Mouse (Mus musculus): ENCODE measurements at regions not wholly inside any gene's neighbourhood (a gene's known extent, or its start where the extent isn't known, plus 50 kb on each side); places are given as distances from the start of the nearest gene placed in this dataset.
A peak's percentile ranks its signal among the peaks of the same experiment; 100 is the strongest.

DNA sequence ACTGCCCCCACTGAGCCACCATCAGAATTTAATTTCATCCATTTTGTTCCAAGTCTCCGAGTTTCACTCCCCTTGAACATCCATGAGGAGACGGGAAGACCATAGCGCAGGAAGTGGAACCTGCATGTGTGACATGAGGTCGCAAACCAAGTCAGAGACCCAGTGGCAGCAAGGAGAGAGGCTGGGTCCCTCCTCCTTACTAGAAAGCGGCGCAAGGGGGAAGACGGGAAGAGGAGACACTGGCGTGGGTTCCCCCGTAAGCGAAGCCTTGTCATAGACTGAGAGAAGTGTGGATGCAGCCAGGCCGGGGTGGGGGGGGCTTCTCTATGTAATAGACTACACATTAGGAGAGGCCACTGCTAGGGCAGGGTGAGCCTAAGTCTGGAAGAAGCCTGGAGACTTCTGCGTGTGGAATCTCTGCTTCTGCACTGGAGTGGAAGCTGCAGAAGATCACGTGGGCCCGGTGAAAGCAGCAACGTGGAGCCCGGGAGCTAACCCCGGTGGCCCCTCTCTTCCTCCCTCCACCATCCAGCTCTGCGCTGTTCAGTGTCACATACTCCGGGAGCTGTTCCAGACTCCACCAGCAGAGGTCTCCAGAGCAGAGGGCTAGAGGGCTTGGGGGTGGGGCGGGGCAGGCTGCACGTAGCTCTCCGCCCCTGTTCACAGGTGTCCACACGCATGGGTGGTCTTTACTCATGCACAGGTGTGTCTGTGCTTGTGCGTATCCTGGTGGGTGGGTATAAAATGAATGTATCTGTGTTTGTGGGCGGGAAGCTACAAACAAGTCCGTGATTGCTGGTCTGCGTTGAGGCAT is 159.4 kb downstream of the Zfp36l2 start:
- DNase-seq (ENCODE audit: low spot score in 2 of 2): peak; percentile 81 to 91

DNA sequence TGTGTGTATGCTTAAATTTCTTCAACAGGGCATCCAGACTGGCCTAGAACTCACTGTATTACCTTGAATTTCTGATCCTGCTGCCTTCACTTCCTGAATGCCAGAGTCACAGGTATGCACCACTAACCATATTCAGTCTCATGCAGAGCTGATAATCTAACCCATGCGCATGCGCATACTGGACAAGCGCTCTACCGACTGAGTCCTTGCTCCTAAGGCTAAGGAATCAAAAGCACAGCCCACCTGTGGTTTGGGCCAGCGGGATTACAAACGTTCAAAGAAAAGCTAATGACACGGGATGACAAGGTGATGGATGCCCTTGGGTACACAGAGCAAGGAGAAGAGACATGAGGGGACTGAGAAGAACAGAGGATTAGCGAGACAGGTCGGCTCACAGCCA is 160.5 kb downstream of the Zfp36l2 start:
- no peak for DNase-seq (ENCODE audit: low spot score in 2 of 2)

DNA sequence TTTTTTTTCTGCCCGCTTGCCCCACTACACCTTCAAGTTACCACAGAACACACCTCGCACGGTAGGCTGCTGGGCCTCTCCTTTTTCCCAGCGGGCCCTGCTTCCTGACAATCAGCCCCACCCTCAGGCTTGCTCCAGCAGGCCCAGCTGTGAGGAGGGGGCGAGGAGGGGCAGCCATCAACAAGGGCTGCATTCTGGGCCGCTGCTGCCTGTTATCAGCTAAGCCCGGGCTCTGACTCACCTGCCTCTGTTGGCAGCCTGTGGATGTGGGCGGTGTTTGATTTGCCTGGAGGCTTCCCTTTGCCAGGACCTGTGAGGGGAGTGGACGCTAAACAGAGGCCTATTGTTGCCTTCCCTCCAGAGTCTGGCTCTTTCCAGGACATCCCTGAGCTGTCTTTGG is 161.6 kb downstream of the Zfp36l2 start:
- DNase-seq (ENCODE audit: low spot score in 2 of 2): peak; percentile 32 to 36

DNA sequence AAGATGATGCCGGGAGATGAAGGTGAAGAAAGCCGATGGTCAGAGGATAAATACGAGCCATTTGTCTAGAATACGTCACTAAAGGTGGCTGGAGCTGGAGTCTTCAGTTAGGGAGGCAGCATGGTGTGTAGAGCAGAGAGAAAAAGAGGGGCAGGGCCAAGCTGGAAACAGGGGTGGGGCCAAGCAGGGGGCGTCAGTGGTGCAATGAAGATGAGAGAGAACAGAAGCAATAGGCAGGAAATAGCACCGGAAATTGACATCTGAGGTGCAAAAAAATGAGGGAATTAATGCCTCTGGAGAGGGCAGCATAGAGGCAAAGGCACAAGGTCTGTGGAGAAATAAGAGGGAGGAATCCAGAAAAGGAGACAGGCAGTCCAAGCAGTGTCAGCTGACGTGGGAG is 165.4 kb downstream of the Zfp36l2 start:
- no peak for DNase-seq (ENCODE audit: low spot score in 2 of 2)

DNA sequence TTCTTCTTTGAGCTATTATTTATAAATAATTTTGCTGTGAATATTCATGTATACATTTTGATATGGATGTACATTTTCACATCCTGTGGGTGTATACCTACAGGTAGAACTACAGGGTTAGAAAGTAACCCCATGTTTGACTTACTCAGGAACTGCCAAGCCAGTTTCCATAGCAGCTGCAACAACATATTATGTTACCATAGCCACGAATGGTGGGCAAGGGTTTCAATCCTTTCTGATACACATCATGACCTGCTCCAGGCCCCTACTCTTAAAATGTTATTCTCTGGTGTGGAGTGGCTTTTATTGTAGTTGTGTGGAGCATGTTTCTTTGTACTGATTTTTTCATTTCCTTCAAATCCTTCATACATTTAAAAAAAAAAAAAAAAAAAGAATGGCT is 168.9 kb downstream of the Zfp36l2 start:
- no peak for DNase-seq (ENCODE audit: low spot score in 2 of 2)

DNA sequence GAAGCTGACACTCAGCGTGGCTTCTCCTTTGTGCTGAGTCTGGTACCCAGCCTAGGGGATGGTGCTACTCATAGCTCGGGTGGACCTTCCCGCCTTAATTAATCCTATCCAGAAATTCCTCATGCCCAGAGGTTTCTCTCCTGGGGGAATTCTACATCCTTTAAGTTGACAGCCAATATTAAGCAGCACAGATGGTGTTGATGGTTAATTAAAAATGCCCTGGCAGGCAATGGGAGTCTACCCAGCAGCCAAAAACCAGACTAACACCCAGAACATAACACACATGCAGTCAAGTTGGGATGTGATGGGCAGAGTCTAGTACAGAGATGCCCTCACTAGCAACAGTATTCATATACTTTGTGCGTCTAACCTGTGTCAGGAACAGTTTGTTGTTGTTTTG is 169.9 kb downstream of the Zfp36l2 start:
- no peak for DNase-seq (ENCODE audit: low spot score in 2 of 2)

DNA sequence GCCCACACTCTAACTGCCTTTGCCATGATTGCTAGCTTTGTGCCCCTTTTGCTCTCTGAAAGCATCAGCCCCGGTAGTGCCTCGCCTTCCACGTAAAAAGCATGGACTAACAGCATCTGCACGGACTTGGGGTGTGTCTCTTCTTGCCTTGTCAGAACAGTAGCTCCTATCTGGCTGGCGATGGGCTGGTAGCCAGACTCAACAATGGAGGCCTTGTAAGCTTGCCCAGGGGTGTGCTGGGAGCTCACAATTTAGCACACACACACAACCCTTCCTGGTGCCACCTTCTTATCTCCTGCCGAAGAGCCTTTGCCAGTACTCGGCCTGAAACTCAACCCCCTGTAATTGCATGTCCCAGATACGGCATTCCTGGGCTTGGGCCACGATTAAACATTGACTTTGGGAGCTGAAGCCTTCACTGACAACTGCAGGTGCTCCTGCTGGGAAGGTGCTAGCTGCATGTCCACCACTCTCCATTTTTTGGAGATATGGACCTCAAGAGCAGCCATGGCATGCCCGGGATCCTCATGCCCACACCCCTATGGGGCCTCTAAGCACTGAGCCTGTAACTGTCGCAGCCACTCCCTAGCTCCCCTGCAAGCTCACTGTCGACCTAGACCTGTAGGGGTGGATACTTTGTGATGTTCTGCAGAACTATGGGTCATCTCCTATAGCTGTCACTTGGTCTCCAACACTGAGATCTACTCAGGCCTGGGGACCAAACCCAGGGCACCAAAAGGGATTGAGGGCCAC is 166.7 kb upstream of the Haao start:
- DNase-seq (ENCODE audit: low spot score in 2 of 2): no peak

DNA sequence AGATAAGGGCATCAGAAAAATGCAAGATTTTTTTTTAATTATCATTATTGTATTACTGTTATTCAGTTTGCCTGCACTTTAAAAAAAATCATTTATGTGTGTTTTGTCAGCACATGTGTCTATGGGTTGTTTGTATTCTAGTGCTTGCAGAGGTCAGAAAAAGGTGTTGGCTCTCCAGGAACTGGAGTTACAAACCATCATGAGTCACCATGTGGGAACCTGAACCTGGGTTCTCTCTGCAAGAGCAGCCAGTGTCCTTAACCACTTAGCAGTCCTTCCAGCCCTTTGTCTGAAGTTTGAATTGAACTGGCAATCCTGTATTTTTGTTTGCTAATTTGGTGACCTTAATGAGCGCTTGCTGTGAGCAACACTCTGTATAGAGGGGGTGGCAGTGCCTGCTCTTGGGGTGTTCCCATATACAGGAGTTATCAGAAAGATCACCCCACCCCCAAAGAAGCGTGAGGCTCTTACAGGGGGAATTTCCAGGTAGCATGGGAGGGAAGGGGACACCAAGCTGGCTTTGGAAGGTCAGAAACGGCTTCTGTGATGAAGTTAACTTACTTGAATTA is 162.8 kb upstream of the Haao start:
- DNase-seq (ENCODE audit: low spot score in 2 of 2): no peak

DNA sequence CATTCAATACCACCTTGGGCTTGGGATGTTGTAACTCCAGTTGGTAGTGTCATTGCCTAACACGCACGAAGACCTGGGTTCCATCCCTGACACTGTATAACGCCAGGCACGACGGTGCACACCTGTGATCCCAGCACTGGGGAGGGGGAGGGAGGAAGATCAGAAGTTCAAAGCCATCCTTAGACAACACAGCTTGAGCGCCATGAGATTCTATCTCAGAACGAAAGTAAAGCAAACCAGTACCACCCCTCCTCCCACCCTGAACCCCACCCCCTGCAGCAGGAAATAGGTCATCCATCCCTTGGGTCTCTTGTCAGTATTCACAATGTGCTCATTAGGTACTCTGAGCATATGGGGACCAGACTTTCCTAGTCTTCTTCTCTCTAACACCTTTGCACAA is 162.2 kb upstream of the Haao start:
- DNase-seq (ENCODE audit: low spot score in 2 of 2): no peak

DNA sequence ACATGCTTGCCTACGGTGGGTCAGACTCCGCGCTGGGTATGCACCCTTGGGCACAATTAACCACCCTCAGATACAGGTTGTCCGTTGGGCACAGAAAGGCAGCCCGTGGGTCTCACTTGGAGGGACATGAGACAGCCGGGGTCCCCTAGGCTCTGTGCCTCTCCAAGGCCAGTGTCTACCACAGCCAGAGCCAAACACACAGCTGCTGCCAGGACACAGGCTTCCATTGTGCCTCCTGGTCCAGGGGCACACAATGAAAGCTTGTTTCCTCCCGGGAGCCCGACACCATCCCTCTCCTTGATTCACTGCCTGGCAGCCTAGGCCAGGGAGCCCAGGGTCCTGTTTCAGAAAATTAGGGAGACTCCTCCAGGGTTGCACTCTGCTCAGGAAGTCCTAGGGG is 161.4 kb upstream of the Haao start:
- DNase-seq (ENCODE audit: low spot score in 2 of 2): peak; percentile 29 to 34

DNA sequence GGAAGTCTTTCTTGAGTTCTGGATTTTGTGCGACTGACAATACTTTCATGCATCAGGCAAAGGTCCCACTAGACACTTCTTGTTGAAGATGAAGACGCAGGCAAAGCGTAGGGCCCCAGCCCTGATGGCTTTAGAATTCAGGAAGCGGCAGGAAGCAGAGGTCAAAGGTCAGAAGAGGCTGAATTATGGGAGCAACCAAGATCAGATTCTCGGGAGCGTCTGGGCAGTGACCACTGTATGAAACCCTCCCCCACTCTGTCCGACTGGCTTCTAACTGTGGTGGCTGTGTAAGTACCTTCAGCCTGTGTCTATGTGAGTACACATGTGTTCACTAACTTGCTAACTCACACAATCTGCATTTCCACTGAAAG is 160.9 kb upstream of the Haao start:
- no peak for DNase-seq (ENCODE audit: low spot score in 2 of 2)

DNA sequence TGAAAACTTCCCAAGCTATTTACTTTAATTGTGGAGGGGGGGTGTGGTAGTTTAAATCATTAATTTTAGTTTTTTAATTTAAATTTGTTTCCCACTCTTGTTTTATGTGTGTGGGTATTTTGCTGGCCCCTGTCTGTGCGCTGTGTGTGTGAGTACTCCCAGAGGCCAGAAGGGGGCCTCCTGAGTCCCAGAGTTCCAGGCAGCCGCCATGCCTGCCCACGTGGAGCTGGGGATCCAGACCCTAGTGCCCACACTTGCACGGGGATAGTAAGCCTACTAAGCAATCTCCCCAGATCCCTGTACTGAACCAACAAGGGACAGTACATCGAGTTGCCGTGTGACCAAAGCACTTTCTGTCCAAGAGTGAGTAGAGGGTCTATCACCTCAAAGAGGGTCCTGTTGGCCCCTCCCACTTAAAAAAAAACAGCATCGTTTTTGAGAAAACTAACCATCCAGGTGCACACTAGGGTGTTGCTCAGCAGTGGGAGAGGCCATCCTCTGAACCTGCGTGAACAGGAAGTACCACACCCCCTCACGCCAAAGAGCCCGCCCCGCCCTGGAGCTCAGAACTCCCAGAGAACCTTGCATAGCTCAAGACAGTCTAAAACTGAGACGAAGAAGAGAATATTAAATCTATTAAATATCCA is 160.4 kb upstream of the Haao start:
- DNase-seq (ENCODE audit: low spot score in 2 of 2): no peak

DNA sequence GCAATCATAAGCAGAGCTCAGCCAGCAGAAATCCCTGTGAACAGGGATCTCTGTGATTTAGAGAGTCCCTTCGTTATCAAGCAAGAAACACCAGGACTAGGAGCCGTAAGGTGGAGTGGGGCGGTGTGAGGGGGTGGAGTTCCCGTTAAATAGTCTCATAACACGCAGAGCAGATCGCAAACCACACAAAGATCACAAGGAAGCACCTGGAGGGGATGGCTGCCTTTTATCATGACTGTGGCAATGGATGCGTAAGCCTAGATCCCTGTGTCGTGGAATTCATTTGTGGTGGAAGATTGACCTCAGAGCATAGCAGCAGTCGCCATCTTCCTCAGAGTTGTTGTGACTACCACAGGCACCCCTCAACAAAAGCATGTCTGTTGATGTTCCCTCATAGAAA is 159.0 kb upstream of the Haao start:
- DNase-seq (ENCODE audit: low spot score in 2 of 2): no peak

DNA sequence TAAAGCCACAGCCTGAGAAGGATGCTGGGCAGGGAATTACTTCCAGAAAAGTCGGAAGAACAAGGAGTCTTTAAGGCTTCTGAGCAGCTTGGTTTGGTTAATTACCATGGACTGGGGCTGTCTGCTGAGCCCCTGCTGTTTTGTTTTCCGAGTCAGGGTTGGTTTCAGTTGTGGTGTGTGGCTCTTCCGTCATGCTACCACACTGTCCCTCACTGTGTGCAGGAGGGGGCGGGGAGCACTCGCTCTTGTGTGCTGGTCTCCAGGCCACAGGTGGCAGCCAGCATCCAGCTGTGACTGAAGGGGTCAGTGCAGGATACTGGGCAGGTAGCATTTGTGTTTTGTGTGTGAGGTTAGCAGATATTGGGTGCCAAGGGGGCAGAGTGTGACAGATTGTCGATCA is 156.5 kb upstream of the Haao start:
- DNase-seq (ENCODE audit: low spot score in 2 of 2): no peak

DNA sequence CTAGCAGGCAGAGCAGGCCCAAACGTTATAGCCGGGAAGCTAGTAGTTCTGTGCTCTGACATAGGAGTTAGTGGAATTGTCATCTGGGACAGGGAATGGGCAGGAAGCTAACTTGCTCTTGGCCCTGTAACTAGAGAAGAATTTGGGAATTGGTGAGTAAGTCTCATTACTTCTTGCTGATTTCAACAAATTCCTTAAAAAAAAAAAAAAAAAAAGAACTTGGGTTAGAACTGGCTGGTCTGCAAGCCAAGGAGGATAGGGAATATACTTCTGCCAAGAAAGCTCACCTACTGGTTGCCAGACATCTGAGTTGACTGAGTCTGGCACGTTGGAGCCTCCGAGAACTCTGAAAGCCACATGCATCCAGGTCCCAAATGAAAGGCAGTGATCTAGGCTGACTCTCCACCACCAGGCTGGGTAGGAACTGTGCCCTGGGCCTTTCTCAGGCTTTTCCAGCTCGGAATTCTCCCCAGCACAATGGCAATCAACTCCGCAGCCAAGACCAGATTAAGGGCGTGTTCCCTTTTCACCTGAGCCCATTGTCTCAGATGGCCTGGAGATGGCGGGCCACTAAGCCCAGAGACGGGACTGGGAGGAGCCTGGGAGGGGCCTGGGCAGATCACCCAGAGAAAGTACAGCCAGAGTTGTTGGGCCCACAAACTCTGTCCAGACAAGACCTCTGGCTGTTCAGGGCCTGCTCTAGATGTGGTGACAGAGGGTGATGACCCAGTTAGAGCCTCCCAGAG is 155.9 kb upstream of the Haao start:
- DNase-seq (ENCODE audit: low spot score in 2 of 2): no peak

DNA sequence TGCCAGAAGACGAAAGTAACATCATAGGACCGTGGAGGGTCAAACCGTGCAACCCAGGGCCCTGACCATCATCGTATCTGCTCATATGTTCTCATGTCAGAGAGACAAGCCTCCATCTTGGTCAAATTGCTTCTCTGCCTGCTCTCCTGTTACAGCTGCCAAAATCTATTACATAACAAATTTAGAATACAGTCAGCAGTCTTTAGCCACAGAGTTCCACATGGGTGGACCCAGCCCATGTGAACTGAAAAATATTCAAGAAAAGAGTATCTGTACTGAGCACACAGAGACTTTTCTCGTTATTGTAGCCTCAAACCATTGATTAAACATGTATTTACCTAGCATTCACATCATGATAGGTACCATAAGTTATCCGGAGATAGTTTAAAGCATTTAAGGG is 155.2 kb upstream of the Haao start:
- DNase-seq (ENCODE audit: low spot score in 2 of 2): no peak

DNA sequence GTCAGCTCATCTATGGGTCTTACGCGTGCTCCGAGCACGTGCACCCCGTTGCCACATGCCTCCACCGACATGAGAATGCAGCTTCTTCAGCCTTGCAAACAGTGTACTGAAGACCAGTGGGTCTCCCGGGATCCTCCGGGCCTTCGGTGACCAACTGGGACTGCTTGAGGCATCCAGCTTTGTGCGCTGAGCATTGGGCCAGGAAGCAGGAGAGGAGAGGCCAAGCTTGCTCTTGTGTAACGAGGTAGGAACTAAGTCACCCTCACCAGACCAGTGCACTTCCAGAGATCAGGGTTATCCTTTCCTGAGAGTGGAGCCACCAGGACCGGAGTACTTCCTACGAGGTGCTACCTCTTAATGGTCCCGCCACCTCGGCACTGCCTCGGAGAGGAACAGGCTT is 154.6 kb upstream of the Haao start:
- no peak for DNase-seq (ENCODE audit: low spot score in 2 of 2)

DNA sequence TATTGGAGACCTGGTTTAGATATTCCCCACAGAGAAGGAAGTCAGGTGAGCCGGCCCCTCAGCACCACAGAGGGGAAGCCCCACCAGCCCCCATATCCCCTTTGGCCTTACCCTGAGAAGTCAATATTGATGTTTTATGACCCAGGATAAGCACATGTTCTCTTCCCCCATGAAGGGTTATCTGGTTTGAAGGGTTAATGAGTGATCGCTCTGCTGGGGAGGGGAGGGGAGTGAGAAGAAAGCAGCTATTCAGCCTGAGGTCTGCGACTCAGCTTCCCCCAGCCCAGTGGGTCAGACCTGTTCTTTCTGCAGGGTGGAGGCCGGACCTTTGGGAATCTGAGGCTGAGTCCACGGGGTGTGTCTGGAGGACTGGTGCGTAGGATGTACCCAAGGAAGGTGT is 152.4 kb upstream of the Haao start:
- no peak for DNase-seq (ENCODE audit: low spot score in 2 of 2)

DNA sequence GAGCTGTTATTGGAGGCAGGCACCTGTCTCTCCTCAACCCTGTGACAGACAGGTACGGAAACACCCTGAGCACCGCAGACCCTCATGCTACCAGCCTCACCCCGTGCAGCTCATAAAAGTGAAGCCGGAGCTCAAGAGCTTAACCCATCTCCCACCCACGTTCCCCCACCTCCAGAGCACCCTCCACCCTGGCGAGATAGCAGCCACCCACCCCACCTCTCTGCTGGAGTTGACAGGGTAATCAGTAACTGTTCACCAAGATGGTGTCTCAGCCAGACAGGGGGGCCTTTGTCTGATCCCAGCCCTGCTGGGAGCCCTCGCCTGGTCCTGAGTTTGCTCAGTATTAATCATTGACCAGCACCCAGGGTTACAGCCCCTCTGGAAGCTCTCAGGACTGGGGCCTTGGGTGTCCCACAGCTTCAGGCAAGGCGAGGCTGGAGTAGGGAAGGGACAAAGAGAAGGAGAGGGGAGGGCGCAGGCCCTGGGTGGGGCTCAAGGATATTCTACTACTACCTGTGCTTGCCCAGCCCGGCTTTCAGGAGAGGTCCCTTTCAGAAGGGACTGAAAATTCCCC is 151.3 kb upstream of the Haao start:
- no peak for DNase-seq (ENCODE audit: low spot score in 2 of 2)

DNA sequence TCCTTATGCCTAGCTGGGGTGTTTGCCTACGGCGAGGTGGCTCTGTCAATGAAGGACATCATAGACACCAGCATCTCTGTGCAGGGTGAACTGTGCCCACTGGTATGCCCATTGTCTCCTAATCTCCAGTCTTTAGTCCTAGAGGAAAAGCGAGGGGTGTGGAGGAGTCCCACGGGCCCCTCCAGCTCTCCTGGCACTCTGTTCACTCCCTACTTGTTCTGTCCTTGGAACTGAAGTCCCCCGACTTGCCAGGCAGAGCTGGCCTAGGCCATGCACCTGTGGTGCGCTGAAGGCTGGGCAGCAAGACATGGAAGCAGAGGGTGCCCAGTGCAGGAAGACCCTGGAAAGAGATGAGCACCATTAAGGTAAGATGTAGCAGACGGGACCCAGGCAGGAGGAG is 150.6 kb upstream of the Haao start:
- DNase-seq (ENCODE audit: low spot score in 2 of 2): no peak

DNA sequence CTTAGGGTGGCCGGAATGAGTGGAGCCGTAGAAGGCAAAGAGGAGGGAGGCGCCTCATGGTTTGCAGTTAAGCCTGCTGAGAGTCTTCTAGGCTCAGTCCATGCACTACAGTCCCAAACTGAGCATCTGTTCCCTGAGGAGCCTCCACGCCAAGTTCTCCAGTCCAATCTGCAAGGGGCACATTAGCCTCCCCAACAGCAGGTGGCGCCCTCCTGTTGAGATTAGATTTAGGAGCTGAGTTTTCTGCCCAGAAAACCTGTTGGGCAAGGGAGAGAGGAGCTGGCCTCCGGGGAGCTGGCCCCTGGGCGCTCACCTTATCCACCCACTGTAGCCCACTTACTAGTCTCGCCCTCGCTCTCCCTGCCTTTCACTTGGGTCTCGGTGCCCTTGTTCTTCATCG is 150.0 kb upstream of the Haao start:
- DNase-seq (ENCODE audit: low spot score in 2 of 2): peak; percentile 51 to 65
